Mouse (Mus musculus): ENCODE data around the gene Rab30. TPM values are rescaled to one million over a fixed set of nuclear protein-coding genes. Genes with fewer than 3 reads are reported as not detected.

Rab30 gene
- total RNA-seq, 2 experiments from 2014 or later: 40.4 to 41.8 TPM

GRCm38 (mm10) chr7:92883850-92884716 is 142.7 kb downstream of the Rab30 start:
- no peak for DNase-seq (ENCODE audit: low spot score in 2 of 2)
- intact Hi-C loops (cut with DNase I): no loop called here

GRCm38 (mm10) chr7:92884998-92885660 is 143.7 kb downstream of the Rab30 start:
- intact Hi-C loops (cut with DNase I): no loop called here
- no peak for DNase-seq (ENCODE audit: low spot score in 2 of 2)

- DNase-seq (ENCODE audit: low spot score in 2 of 2): no peak
- intact Hi-C loops (cut with DNase I): no loop called here
Observed at GRCm38 (mm10) chr7:92886801-92887200, 145.4 kb downstream of the Rab30 start.

GRCm38 (mm10) chr7:92887230-92887629 is 145.8 kb downstream of the Rab30 start:
- no peak for DNase-seq (ENCODE audit: low spot score in 2 of 2)
- intact Hi-C loops (cut with DNase I): no loop called here

- intact Hi-C loops (cut with DNase I): no loop called here
- no peak for DNase-seq (ENCODE audit: low spot score in 2 of 2)
Observed at GRCm38 (mm10) chr7:92890211-92890610, 148.8 kb downstream of the Rab30 start.

GRCm38 (mm10) chr7:92890618-92891230 is 149.3 kb downstream of the Rab30 start:
- intact Hi-C loops (cut with DNase I): no loop called here
- DNase-seq (ENCODE audit: low spot score in 2 of 2): no peak

- intact Hi-C loops (cut with DNase I): no loop called here
Observed at GRCm38 (mm10) chr7:92893478-92893877, 152.1 kb downstream of the Rab30 start.

More at GRCm38 (mm10) chr7:92893478-92893877, 152.1 kb downstream of the Rab30 start:
- no peak for DNase-seq (ENCODE audit: low spot score in 2 of 2)

Other genes with a start within 250 kb of the Rab30 start
- gene Ccdc90b, start 180.5 kb upstream of the Rab30 start, total RNA-seq (2021): 10 to 100 TPM; 14.5 to 16.1 TPM
- 10 to 100 TPM; 20.7 to 20.9 TPM for gene Ankrd42, start 104.5 kb upstream of the Rab30 start, total RNA-seq (2021)
- gene Pcf11, start 71.7 kb upstream of the Rab30 start, total RNA-seq (2021): 10 to 100 TPM; 47.4 to 49.8 TPM
- under 1 TPM; 0.55 to 0.87 TPM for gene Ddias, start 132.6 kb downstream of the Rab30 start, total RNA-seq (2021)
- 10 to 100 TPM in 1 of 2 experiments, 1 to 10 TPM in 1; 9.4 to 11.4 TPM for gene Prcp, start 132.9 kb downstream of the Rab30 start, total RNA-seq (2021)

Measured in left cerebral cortex, postnatal 25 days (tissue).